Mouse (Mus musculus): ENCODE measurements at regions not wholly inside any gene's neighbourhood (a gene's known extent, or its start where the extent isn't known, plus 50 kb on each side); places are given as distances from the start of the nearest gene placed in this dataset.
A peak's percentile ranks its signal among the peaks of the same experiment; 100 is the strongest.

GRCm38 (mm10) chr8:7718898-7719696 lies 941.9 kb downstream of the Efnb2 start:
- DNase-seq: peak; percentile 68

- no peak for DNase-seq
Observed at GRCm38 (mm10) chr8:7710764-7711163, 950.3 kb downstream of the Efnb2 start.

- no peak for DNase-seq
Observed at GRCm38 (mm10) chr8:7709406-7709805, 951.6 kb downstream of the Efnb2 start.

- DNase-seq: no peak
Observed at GRCm38 (mm10) chr8:7691355-7691996, 969.6 kb downstream of the Efnb2 start.

GRCm38 (mm10) chr8:7653804-7654203 lies 1007.2 kb downstream of the Efnb2 start:
- no peak for DNase-seq

Data from right cerebral cortex, adult 18-20 months (tissue).